Mouse (Mus musculus): ENCODE measurements around the gene Rnf121. TPM values are rescaled to one million over a fixed set of nuclear protein-coding genes. Genes with fewer than 3 reads are reported as not detected.

Rnf121 gene
- polyA plus RNA-seq, 1 experiment from 2014 or later = 33.1 TPM

Other genes starting within 250 kb of the Rnf121 start
- 3.5 TPM in 2 replicates for gene Phox2a, start 247.2 kb downstream of the Rnf121 start, polyA plus RNA-seq (2014; fragmentation: Nextera tagmentation; extraction: Ambion mirVana)
- 7.8 and 10.5 TPM in 2 replicates for gene Inppl1, start 227.2 kb downstream of the Rnf121 start, polyA plus RNA-seq (2014; fragmentation: Nextera tagmentation; extraction: Ambion mirVana)
- gene Folr2, start 208.3 kb downstream of the Rnf121 start, polyA plus RNA-seq (2014; fragmentation: Nextera tagmentation; extraction: Ambion mirVana) = 1.2 and 3.3 TPM in 2 replicates
- gene Anapc15, start 201.8 kb downstream of the Rnf121 start, polyA plus RNA-seq (2014; fragmentation: Nextera tagmentation; extraction: Ambion mirVana) = 63.0 and 65.5 TPM in 2 replicates
- 43.0 and 69.7 TPM in 2 replicates for gene Folr1, start 194.7 kb downstream of the Rnf121 start, polyA plus RNA-seq (2014; fragmentation: Nextera tagmentation; extraction: Ambion mirVana)
- 135 and 144 TPM in 2 replicates for gene Lamtor1, start 159.6 kb downstream of the Rnf121 start, polyA plus RNA-seq (2014; fragmentation: Nextera tagmentation; extraction: Ambion mirVana)
- gene Tomt, start 159.1 kb downstream of the Rnf121 start, polyA plus RNA-seq (2014; fragmentation: Nextera tagmentation; extraction: Ambion mirVana) = 0.21 and 0.33 TPM in 2 replicates
- gene Lrrc51, start 131.6 kb downstream of the Rnf121 start, polyA plus RNA-seq (2014; fragmentation: Nextera tagmentation; extraction: Ambion mirVana) = 12.5 and 15.2 TPM in 2 replicates
- 50.0 and 50.8 TPM in 2 replicates for gene Numa1, start 131.4 kb downstream of the Rnf121 start, polyA plus RNA-seq (2014; fragmentation: Nextera tagmentation; extraction: Ambion mirVana)
- gene Il18bp, start 46.8 kb downstream of the Rnf121 start, polyA plus RNA-seq (2014; fragmentation: Nextera tagmentation; extraction: Ambion mirVana) = 3.0 and 3.5 TPM in 2 replicates
- 18.4 and 19.0 TPM in 2 replicates for gene Xndc1, start within 50 bp of the Rnf121 start, polyA plus RNA-seq (2014; fragmentation: Nextera tagmentation; extraction: Ambion mirVana)
- 1.0 and 1.2 TPM in 2 replicates for gene Xntrpc, start 244 bp upstream of the Rnf121 start, polyA plus RNA-seq (2014; fragmentation: Nextera tagmentation; extraction: Ambion mirVana)
- gene Trpc2, start 17.6 kb upstream of the Rnf121 start, polyA plus RNA-seq (2014; fragmentation: Nextera tagmentation; extraction: Ambion mirVana) = not detected in 2 replicates
- gene Art1, start 36.3 kb upstream of the Rnf121 start, polyA plus RNA-seq (2014; fragmentation: Nextera tagmentation; extraction: Ambion mirVana) = 0.29 TPM in 1 of 2 replicates, not detected in the other
- 0.19 TPM in 1 of 2 replicates, not detected in the other for gene Art5, start 44.0 kb upstream of the Rnf121 start, polyA plus RNA-seq (2014; fragmentation: Nextera tagmentation; extraction: Ambion mirVana)
- 0.27 TPM in 1 of 2 replicates, not detected in the other for gene Chrna10, start 51.4 kb upstream of the Rnf121 start, polyA plus RNA-seq (2014; fragmentation: Nextera tagmentation; extraction: Ambion mirVana)
- gene Nup98, start 144.7 kb upstream of the Rnf121 start, polyA plus RNA-seq (2014; fragmentation: Nextera tagmentation; extraction: Ambion mirVana) = 24.4 and 25.8 TPM in 2 replicates
- 63.9 and 65.0 TPM in 2 replicates for gene Pgap2, start 144.7 kb upstream of the Rnf121 start, polyA plus RNA-seq (2014; fragmentation: Nextera tagmentation; extraction: Ambion mirVana)
- 20.3 and 20.5 TPM in 2 replicates for gene Rhog, start 190.6 kb upstream of the Rnf121 start, polyA plus RNA-seq (2014; fragmentation: Nextera tagmentation; extraction: Ambion mirVana)
- 15.2 and 15.4 TPM in 2 replicates for gene Stim1, start 202.3 kb upstream of the Rnf121 start, polyA plus RNA-seq (2014; fragmentation: Nextera tagmentation; extraction: Ambion mirVana)